Mouse (Mus musculus): ENCODE measurements around the gene Cfap36. TPM values are rescaled to one million over a fixed set of nuclear protein-coding genes. Genes with fewer than 3 reads are reported as not detected.

The Cfap36 gene
- 68.5 and 77.0 TPM in 2 replicates for polyA plus RNA-seq (2014; fragmentation: Nextera tagmentation; extraction: Ambion mirVana)

DNA sequence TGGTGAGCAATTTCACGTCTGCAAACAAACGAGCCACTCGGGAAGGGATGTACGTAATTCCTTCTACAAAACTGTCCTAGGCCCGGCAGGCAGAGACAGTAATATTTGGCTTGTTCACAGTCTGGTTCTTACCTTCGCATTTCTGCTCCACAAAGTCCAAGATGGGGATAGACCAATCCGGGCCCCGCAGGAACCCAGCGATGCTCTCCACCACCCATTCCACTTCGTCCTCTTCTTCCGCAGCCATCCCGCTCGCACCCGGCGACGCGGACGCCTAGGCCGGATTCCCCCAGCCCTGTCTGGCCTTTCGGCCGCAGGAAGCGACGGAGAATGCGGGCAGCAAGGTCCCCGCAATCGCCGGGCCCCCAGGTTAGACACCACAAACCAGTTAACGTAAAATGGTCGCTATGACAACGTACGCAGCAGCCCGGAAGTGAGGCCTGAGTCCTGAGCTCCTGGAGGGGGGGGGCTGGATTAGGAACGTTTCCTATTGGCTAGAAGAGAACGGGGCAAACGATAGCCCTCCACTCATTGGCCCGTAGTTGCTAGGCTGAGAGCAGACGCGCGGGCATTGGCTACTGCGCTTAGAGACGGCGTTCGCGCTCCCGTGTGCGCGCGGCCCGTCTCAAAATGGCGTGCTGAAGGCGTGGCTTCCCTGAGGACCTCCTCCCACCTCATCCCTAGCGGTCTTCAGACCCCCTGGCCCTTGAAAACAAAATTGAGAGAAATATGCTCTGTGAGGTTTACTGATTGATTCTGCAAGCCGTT is at the start of gene Cfap36:
TSS of gene Cfap36 (minus strand) at position 527 of the 768 bp plus-strand sequence.
- Histone ChIP-seq H3K27me3 (ENCODE audit: control insufficient read depth, insufficient read depth, low read length) (no peaks in the 10 kb centered on the region), H3K4me3 (ENCODE audit: low read depth, low read length) (peak within 1 kb of the TSS; percentile 85), H3K4me1 (ENCODE audit: control insufficient read depth, insufficient read depth, low read length) (peaks cover 4% of the 10 kb centered on the region; the same call in 1 of the 2 replicates), H3K9ac (ENCODE audit: low read length) (peak within 1 kb of the TSS; percentile 76), H3K36me3 (ENCODE audit: control insufficient read depth, insufficient read depth, low read length) (no peaks in the 10 kb centered on the region), H3K9me3 (ENCODE audit: control insufficient read depth, low read length) (no peaks in the 10 kb centered on the region), H3K27ac (ENCODE audit: low read depth, low read length) (peak within 1 kb of the TSS; percentile 62; the same call in 1 of the 2 replicates), H3K4me2 (ENCODE audit: low read depth) (peak within 1 kb of the TSS; percentile 70)
- peak; percentile 97 for DNase-seq (ENCODE audit: low spot score)
- peak; percentile 100 for ATAC-seq (ENCODE audit: insufficient read depth, low FRiP score, low TSS enrichment)
- under 1% methylated on average over 52 of the region's 53 CpGs for WGBS

DNA sequence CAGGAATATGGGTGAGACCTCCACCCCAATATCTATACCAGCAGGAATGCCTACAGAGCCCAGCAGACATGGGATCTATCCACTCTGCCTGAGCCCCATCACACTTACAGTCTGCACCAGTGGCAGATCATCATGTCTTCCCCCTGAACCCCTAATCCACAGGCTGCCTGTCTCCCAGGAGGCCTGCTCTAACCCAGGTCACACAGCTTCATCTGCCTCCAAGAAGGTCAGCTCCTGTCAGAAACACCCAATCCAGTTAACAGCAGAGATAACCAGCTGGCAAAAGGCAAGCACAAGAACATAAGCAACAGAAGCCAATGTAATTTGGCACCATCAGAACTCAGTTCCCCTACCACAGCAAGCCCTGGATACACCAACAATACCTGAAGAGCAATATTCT is 40.1 kb upstream of the Cfap36 start:
- DNase-seq (ENCODE audit: low spot score) (no peak), ATAC-seq (ENCODE audit: insufficient read depth, low FRiP score, low TSS enrichment) (no peak)
- Histone ChIP-seq H3K4me3 (ENCODE audit: low read depth, low read length) (no peak overlapping the region), H3K4me1 (ENCODE audit: control insufficient read depth, insufficient read depth, low read length) (no peaks in the 10 kb centered on the region), H3K27ac (ENCODE audit: low read depth, low read length) (no peak overlapping the region), H3K9me3 (ENCODE audit: control insufficient read depth, low read length) (no peaks in the 10 kb centered on the region), H3K36me3 (ENCODE audit: control insufficient read depth, insufficient read depth, low read length) (no peaks in the 10 kb centered on the region), H3K9ac (ENCODE audit: low read length) (no peak overlapping the region), H3K27me3 (ENCODE audit: control insufficient read depth, insufficient read depth, low read length) (no peaks in the 10 kb centered on the region), H3K4me2 (ENCODE audit: low read depth) (no peak overlapping the region)

DNA sequence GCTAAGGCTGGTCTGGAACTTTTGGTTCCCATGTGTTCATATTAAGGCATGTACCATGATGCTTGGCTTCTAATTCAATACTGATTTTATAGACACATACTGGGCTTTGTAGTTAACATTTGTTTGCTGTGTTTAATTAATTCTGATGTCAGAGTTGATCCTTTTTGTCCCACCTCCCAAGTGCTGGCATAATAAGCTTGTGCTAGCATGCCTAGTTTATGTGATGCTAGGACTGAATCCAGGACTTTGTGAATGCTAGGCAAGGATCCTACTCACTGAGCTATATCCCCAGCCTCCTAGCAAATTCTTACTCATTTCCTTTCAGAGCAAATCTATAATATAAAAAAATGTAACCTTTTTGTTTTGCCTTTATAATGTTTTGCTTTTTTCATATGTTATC is 38.8 kb upstream of the Cfap36 start:
- H3K4me3 ChIP-seq (ENCODE audit: low read depth, low read length), result no peak overlapping the region
- ATAC-seq (ENCODE audit: insufficient read depth, low FRiP score, low TSS enrichment) (no peak), DNase-seq (ENCODE audit: low spot score) (no peak)
- no peak overlapping the region for H3K4me2 ChIP-seq (ENCODE audit: low read depth)
- no peaks in the 10 kb centered on the region for H3K4me1 ChIP-seq (ENCODE audit: control insufficient read depth, insufficient read depth, low read length)
- H3K36me3 ChIP-seq (ENCODE audit: control insufficient read depth, insufficient read depth, low read length), result no peaks in the 10 kb centered on the region
- H3K27ac ChIP-seq (ENCODE audit: low read depth, low read length), result no peak overlapping the region
- no peak overlapping the region for H3K9ac ChIP-seq (ENCODE audit: low read length)
- H3K9me3 ChIP-seq (ENCODE audit: control insufficient read depth, low read length), result no peaks in the 10 kb centered on the region
- H3K27me3 ChIP-seq (ENCODE audit: control insufficient read depth, insufficient read depth, low read length), result no peaks in the 10 kb centered on the region

DNA sequence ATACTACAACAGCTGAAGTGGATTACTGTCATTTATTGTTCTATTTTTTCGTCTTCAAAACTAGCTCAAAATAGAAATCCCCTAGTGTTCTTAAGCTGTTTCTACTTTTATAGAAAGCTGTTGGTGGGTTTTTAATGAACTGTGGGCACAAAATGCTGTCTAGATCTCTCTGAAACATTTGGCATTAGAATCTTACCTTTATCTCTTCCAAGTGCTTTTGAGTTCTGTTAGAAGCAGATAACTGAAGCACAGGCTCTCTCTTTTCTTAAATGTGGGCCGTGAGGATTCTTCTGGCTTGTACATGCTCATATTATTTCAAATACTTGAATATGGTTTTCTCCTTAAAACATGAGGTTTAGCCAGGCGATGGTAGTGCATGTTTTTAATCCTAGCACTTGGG is 27.5 kb upstream of the Cfap36 start:
- 86% methylated on average over 3 of the region's 3 CpGs for WGBS
- H3K9me3 ChIP-seq (ENCODE audit: control insufficient read depth, low read length), result no peaks in the 10 kb centered on the region
- no peaks in the 10 kb centered on the region for H3K36me3 ChIP-seq (ENCODE audit: control insufficient read depth, insufficient read depth, low read length)
- DNase-seq (ENCODE audit: low spot score) (no peak), ATAC-seq (ENCODE audit: insufficient read depth, low FRiP score, low TSS enrichment) (no peak)
- H3K9ac ChIP-seq (ENCODE audit: low read length), result no peak overlapping the region
- no peaks in the 10 kb centered on the region for H3K27me3 ChIP-seq (ENCODE audit: control insufficient read depth, insufficient read depth, low read length)
- H3K4me3 ChIP-seq (ENCODE audit: low read depth, low read length), result no peak overlapping the region
- H3K4me1 ChIP-seq (ENCODE audit: control insufficient read depth, insufficient read depth, low read length), result no peaks in the 10 kb centered on the region
- no peak overlapping the region for H3K27ac ChIP-seq (ENCODE audit: low read depth, low read length)
- H3K4me2 ChIP-seq (ENCODE audit: low read depth), result no peak overlapping the region

DNA sequence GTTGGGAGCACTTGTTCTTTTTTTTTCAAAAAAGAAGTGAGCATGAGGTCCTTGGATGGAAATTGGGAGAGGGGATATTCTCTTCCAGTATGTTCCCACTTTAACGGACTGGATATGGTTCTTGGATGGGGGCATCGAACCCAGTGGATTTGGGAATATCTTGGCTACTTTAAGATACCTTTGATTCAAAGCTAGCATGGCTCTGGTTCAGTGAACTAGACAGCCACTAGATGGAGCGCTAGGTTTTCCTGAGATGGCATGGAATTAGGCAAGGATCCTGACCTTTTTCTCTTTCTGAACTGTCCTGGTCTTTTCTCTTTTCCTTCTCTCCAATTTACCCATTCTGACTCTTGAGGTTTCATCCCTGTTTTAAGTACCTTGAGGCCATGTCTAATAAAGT is 20.6 kb upstream of the Cfap36 start:
- ATAC-seq (ENCODE audit: insufficient read depth, low FRiP score, low TSS enrichment) (no peak), DNase-seq (ENCODE audit: low spot score) (peak; percentile 40)
- Histone ChIP-seq H3K4me1 (ENCODE audit: control insufficient read depth, insufficient read depth, low read length) (no peaks in the 10 kb centered on the region), H3K4me3 (ENCODE audit: low read depth, low read length) (no peak overlapping the region), H3K27me3 (ENCODE audit: control insufficient read depth, insufficient read depth, low read length) (no peaks in the 10 kb centered on the region), H3K4me2 (ENCODE audit: low read depth) (no peak overlapping the region), H3K9me3 (ENCODE audit: control insufficient read depth, low read length) (no peaks in the 10 kb centered on the region), H3K27ac (ENCODE audit: low read depth, low read length) (no peak overlapping the region), H3K36me3 (ENCODE audit: control insufficient read depth, insufficient read depth, low read length) (no peaks in the 10 kb centered on the region), H3K9ac (ENCODE audit: low read length) (no peak overlapping the region)
- WGBS, result 40% methylated on average over 3 of the region's 3 CpGs

DNA sequence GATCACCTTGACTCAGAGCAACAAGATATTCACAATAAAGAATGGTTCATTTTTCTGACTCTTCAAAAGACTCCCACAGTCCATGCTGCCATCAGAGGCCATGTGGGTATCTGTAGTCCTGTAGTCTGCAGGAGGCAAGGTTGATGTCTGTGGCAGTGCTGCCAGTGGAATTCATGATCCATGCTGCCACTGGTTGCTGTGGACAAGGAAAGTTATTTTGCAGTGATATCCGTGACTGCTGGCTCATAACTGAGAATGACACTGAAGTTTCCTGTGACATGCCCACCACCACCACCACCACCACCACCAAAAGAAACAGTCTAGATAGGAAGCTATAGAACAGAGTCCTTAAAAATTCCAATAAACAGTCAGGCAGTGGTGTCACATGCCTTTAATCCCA is 7.4 kb upstream of the Cfap36 start:
- DNase-seq (ENCODE audit: low spot score), result no peak
- Histone ChIP-seq H3K36me3 (ENCODE audit: control insufficient read depth, insufficient read depth, low read length) (no peaks in the 10 kb centered on the region), H3K27me3 (ENCODE audit: control insufficient read depth, insufficient read depth, low read length) (no peaks in the 10 kb centered on the region), H3K27ac (ENCODE audit: low read depth, low read length) (no peak overlapping the region), H3K4me1 (ENCODE audit: control insufficient read depth, insufficient read depth, low read length) (no peaks in the 10 kb centered on the region), H3K4me2 (ENCODE audit: low read depth) (no peak overlapping the region), H3K9me3 (ENCODE audit: control insufficient read depth, low read length) (no peaks in the 10 kb centered on the region), H3K4me3 (ENCODE audit: low read depth, low read length) (no peak overlapping the region), H3K9ac (ENCODE audit: low read length) (no peak overlapping the region)
- no peak for ATAC-seq (ENCODE audit: insufficient read depth, low FRiP score, low TSS enrichment)
- 90% methylated on average over 1 of the region's 1 CpGs for WGBS

DNA sequence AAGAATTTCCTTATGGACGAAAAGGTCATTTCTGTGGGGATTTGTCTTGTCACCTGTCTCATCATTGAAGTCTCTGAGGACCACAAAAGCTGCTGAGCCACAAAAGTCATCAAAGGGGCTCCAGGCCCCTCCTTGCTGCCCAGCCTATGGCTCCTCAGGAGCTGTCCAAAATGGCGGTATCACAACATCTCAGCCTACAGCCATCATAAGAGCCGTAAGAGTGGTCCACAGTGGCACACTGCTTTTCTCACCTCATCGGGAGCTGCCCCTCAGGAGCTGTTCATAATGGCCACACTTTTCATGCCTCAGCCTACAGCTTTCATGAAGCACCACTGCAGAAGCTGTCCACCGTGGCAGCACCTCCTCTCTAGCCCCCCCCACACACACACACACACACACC is 1.2 kb upstream of the Cfap36 start:
- WGBS, result 97% methylated on average over 5 of the region's 5 CpGs
- no peak overlapping the region for H3K27ac ChIP-seq (ENCODE audit: low read depth, low read length)
- H3K4me3 ChIP-seq (ENCODE audit: low read depth, low read length), result no peak overlapping the region
- no peaks in the 10 kb centered on the region for H3K9me3 ChIP-seq (ENCODE audit: control insufficient read depth, low read length)
- DNase-seq (ENCODE audit: low spot score), result no peak
- peaks cover 4% of the 10 kb centered on the region; the same call in 1 of the 2 replicates for H3K4me1 ChIP-seq (ENCODE audit: control insufficient read depth, insufficient read depth, low read length)
- no peaks in the 10 kb centered on the region for H3K27me3 ChIP-seq (ENCODE audit: control insufficient read depth, insufficient read depth, low read length)
- no peaks in the 10 kb centered on the region for H3K36me3 ChIP-seq (ENCODE audit: control insufficient read depth, insufficient read depth, low read length)
- no peak overlapping the region for H3K9ac ChIP-seq (ENCODE audit: low read length)
- no peak overlapping the region for H3K4me2 ChIP-seq (ENCODE audit: low read depth)
- no peak for ATAC-seq (ENCODE audit: insufficient read depth, low FRiP score, low TSS enrichment)

DNA sequence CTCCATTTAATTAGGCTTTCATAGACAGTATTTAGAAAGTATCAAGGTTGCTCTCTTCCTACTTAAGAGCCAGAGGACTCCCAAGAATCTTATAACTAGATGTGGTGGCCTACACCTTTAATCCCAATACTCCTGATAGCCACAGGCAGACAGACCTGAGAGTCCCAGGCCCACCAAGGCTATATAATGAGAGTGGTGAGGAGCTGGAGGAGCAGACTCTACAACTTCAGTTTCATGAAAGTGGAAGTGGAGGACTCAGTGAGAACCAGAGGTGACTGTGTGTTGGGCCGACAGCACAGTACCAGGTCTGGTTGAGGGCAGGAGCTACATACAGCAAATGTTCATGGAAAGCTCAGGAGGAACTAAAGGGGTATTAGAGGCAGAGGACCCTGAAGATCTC is 516 bp upstream of the Cfap36 start:
- DNase-seq (ENCODE audit: low spot score), result no peak
- peak; percentile 10; the same call in 1 of the 2 replicates for ATAC-seq (ENCODE audit: insufficient read depth, low FRiP score, low TSS enrichment)
- peak overlapping the region; percentile 35 for H3K4me2 ChIP-seq (ENCODE audit: low read depth)

DNA sequence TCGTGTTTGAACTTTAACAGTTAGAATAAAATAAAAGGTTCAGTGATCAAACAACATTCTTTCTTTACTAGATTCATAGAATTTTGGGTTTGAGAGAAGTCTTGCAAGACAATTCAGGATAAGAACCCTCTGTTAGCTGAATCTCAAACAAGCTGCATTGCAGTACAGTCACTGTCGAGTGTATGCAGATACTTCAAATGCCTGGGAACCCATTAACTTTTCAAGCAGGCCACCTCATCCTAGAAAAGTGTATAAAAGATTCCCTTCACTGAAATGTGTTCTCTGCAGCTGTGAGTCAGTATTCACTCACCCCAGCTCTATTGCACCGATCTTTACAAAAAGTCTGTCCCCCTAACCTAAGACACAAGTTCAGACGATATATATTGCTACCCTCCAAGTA is 1.2 kb downstream of the Cfap36 start:
- H3K36me3 ChIP-seq (ENCODE audit: control insufficient read depth, insufficient read depth, low read length), result peaks cover 2% of the 10 kb centered on the region; the same call in 1 of the 2 replicates
- ATAC-seq (ENCODE audit: insufficient read depth, low FRiP score, low TSS enrichment) (no peak), DNase-seq (ENCODE audit: low spot score) (no peak)
- H3K27ac ChIP-seq (ENCODE audit: low read depth, low read length), result no peak overlapping the region
- no peaks in the 10 kb centered on the region for H3K9me3 ChIP-seq (ENCODE audit: control insufficient read depth, low read length)
- H3K4me1 ChIP-seq (ENCODE audit: control insufficient read depth, insufficient read depth, low read length), result peaks cover 4% of the 10 kb centered on the region; the same call in 1 of the 2 replicates
- no peaks in the 10 kb centered on the region for H3K27me3 ChIP-seq (ENCODE audit: control insufficient read depth, insufficient read depth, low read length)
- H3K4me3 ChIP-seq (ENCODE audit: low read depth, low read length), result peak overlapping the region; percentile 85
- no peak overlapping the region; the same call in 1 of the 2 replicates for H3K9ac ChIP-seq (ENCODE audit: low read length)
- WGBS, result 73% methylated on average over 4 of the region's 4 CpGs
- H3K4me2 ChIP-seq (ENCODE audit: low read depth), result peak overlapping the region; percentile 70

More for the DNA sequence above, 516 bp upstream of the Cfap36 start:
- no peaks in the 10 kb centered on the region for H3K27me3 ChIP-seq (ENCODE audit: control insufficient read depth, insufficient read depth, low read length)
- H3K27ac ChIP-seq (ENCODE audit: low read depth, low read length), result no peak overlapping the region
- peaks cover 4% of the 10 kb centered on the region; the same call in 1 of the 2 replicates for H3K4me1 ChIP-seq (ENCODE audit: control insufficient read depth, insufficient read depth, low read length)
- no peak overlapping the region for H3K4me3 ChIP-seq (ENCODE audit: low read depth, low read length)
- 88% methylated on average over 1 of the region's 1 CpGs for WGBS
- H3K9me3 ChIP-seq (ENCODE audit: control insufficient read depth, low read length), result no peaks in the 10 kb centered on the region
- H3K9ac ChIP-seq (ENCODE audit: low read length), result no peak overlapping the region
- H3K36me3 ChIP-seq (ENCODE audit: control insufficient read depth, insufficient read depth, low read length), result no peaks in the 10 kb centered on the region

Data from neural tube, embryonic 11.5 days (tissue).